Mouse (Mus musculus) liver, adult 2 months (tissue): ENCODE data around the gene Fam178b.

Experiments used
- CTCF ChIP-seq: fragments of 200-500 bp; IDR thresholded peaks from 2 replicates; pipeline ENCODE4 v1.5.1; 2011; ENCODE audit warnings: low read depth, low read length, control low read depth
- POLR2A ChIP-seq: fragments of 200-500 bp; IDR thresholded peaks from 2 replicates; pipeline ENCODE4 v1.6.1; 2011; ENCODE audit warnings: low read length, control low read depth; ENCODE audit not compliant: insufficient read depth; ENCODE audit errors: extremely low read depth

GRCm38 (mm10) chr1:36576991-36577675 is 105.8 kb downstream of the Fam178b start:
- TF ChIP-seq CTCF (no peak), POLR2A (no peak)
